In genomic region chr12:70227121-70227932, GRCm38 (mm10) we compare ENCODE assay signal across 8 mouse cellular contexts. TPM values are rescaled to one million over a fixed set of nuclear protein-coding genes. Genes with fewer than 3 reads are reported as not detected.
DNase-seq lines count a peak whose midpoint lies in the region; ATAC-seq and TF ChIP-seq lines count a peak whose summit lies in the region.

No protein-coding gene starts in this region.

- TF ChIP-seq CTCF in cerebellum, adult 2 months (IDR thresholded peaks at IDR 0.05; ENCODE audit: borderline replicate concordance, insufficient read depth, low read depth, low read length): no peak
- TF ChIP-seq CTCF in lung, postnatal 0 days (IDR thresholded peaks at IDR 0.05): peak; percentile 45

- H3K9ac ChIP-seq in lung, postnatal 0 days (replicated peaks; ENCODE audit: low read depth): peak overlapping the region; percentile 58

- ATAC-seq in lung, postnatal 0 days: peak; percentile 97

- peak overlapping the region; percentile 90 for H3K4me2 ChIP-seq in lung, postnatal 0 days (replicated peaks; ENCODE audit: low read depth, low read length)

- peak overlapping the region; percentile 24 for H3K4me3 ChIP-seq in cerebellum, adult 2 months (replicated peaks; ENCODE audit: insufficient read depth, low read depth, low read length)
- peak overlapping the region; percentile 64 for H3K4me3 ChIP-seq in embryonic facial prominence, embryonic 10.5 days
- H3K4me3 ChIP-seq in lung, postnatal 0 days (ENCODE audit: low read depth, low read length): peak overlapping the region; percentile 62

- no peak for TF ChIP-seq POLR2A in cerebellum, adult 2 months (IDR thresholded peaks at IDR 0.05; ENCODE audit: borderline replicate concordance, insufficient read depth, low read length)

- no peak overlapping the region for H3K27ac ChIP-seq in cerebellum, adult 2 months (ENCODE audit: insufficient read depth, low read length)
- H3K27ac ChIP-seq in embryonic facial prominence, embryonic 10.5 days (replicated peaks): peak overlapping the region; percentile 75
- H3K27ac ChIP-seq in lung, postnatal 0 days (ENCODE audit: low read length): peak overlapping the region; percentile 90

- H3K36me3 ChIP-seq in embryonic facial prominence, embryonic 10.5 days (replicated peaks): no peaks in the 10 kb centered on the region
- no peaks in the 10 kb centered on the region for H3K36me3 ChIP-seq in lung, postnatal 0 days (ENCODE audit: insufficient read depth, low read length)

- WGBS in cerebellum, adult 2 months: 6% methylated on average over 52 of the region's 52 CpGs
- WGBS in embryonic facial prominence, embryonic 10.5 days: 1% methylated on average over 52 of the region's 52 CpGs
- WGBS in lung, postnatal 0 days: under 1% methylated on average over 48 of the region's 52 CpGs

- TF ChIP-seq EP300 in lung, postnatal 0 days (IDR thresholded peaks at IDR 0.05): no peak

- H3K4me1 ChIP-seq in cerebellum, adult 2 months (ENCODE audit: control insufficient read depth, insufficient read depth, low read length): peaks cover 5% of the 10 kb centered on the region
- H3K4me1 ChIP-seq in embryonic facial prominence, embryonic 10.5 days: peaks cover 35% of the 10 kb centered on the region
- H3K4me1 ChIP-seq in lung, postnatal 0 days (ENCODE audit: insufficient read depth, low read depth, low read length): peaks cover 22% of the 10 kb centered on the region; the same call in 1 of the 2 replicates

- peaks cover 3% of the 10 kb centered on the region; the same call in 1 of the 2 replicates for H3K27me3 ChIP-seq in cerebellum, adult 2 months (ENCODE audit: control insufficient read depth, insufficient read depth, low read length)
- H3K27me3 ChIP-seq in embryonic facial prominence, embryonic 10.5 days (replicated peaks; ENCODE audit: low read depth, poor library complexity, severe bottlenecking): peaks cover 50% of the 10 kb centered on the region
- H3K27me3 ChIP-seq in lung, postnatal 0 days (replicated peaks; ENCODE audit: insufficient read depth, low read length): no peaks in the 10 kb centered on the region

- H3K9me3 ChIP-seq in embryonic facial prominence, embryonic 10.5 days: no peaks in the 10 kb centered on the region
- H3K9me3 ChIP-seq in lung, postnatal 0 days (ENCODE audit: low read length): no peaks in the 10 kb centered on the region

- DNase-seq in cerebellum, adult 2 months: no peak
- DNase-seq in cerebellum, adult 11 months: no peak
- peak; percentile 83 for DNase-seq in embryonic facial prominence, embryonic 10.5 days (ENCODE audit: low spot score)
- DNase-seq in heart, adult 8-10 months (ENCODE audit: low spot score): peak; percentile 78
- peak; percentile 71 to 79 for DNase-seq in kidney, adult 8-10 months
- peak; percentile 96 for DNase-seq in lung, postnatal 0 days (ENCODE audit: low spot score)
- DNase-seq in ovary, adult 18-20 months (ENCODE audit: low spot score): peak; percentile 85
- DNase-seq in urinary bladder, adult 18-20 months (ENCODE audit: low spot score in 2 of 2): peak; percentile 77 to 83

RNA-seq across cellular contexts. Expression of gene Pygl, which starts 4.0 kb away (rescaled TPM):
- 1.9 TPM in 2 replicates for polyA plus RNA-seq in cerebellum, adult 2 months (2012; rRNA removed)
- polyA plus RNA-seq in embryonic facial prominence, embryonic 10.5 days (2016; fragmentation: Nextera tagmentation; extraction: Ambion mirVana): 8.4 and 8.6 TPM in 2 replicates
- 10 to 100 TPM in 1 of 4 experiments, 1 to 10 TPM in 3; 2.4 to 13.7 (median 2.9) TPM for total RNA-seq in heart, adult 8-10 months (2022)
- polyA plus RNA-seq in lung, postnatal 0 days (2015; fragmentation: Nextera tagmentation; extraction: Ambion mirVana): 46.3 and 63.1 TPM in 2 replicates

Comparison
In these comparisons a context has a peak if more than half of its experiments do, and no peak if none do; other contexts are left out.
1. DNase-seq: peak in embryonic facial prominence, embryonic 10.5 days (single experiment), heart, adult 8-10 months (single experiment), kidney, adult 8-10 months (2 of 2), lung, postnatal 0 days (single experiment), ovary, adult 18-20 months (single experiment) and urinary bladder, adult 18-20 months (2 of 2); none in cerebellum, adult 2 months (0 of 2) and cerebellum, adult 11 months (single experiment).
2. Peak in every context shown above with its lines, with median percentiles within 50 percentile points of each other: H3K4me3 ChIP-seq.